Mouse (Mus musculus) midbrain, embryonic 13.5 days (tissue): ENCODE data around the gene Fxr2. TPM values are rescaled to one million over a fixed set of nuclear protein-coding genes. Genes with fewer than 3 reads are reported as not detected.

Experiments used
- microRNA counts: library from miRNA; unstranded; fragments of <30 nt; microRNA quantifications from one replicate; lab custom pipeline; 2016
- microRNA-seq: library from miRNA; unstranded; fragments of <30 nt; microRNA quantifications from one replicate; pipeline ENCODE4, GENCODE M21; 2016
- polyA plus RNA-seq: library from polyadenylated mRNA; unstranded; fragments of >200 nt; fragmentation: Nextera tagmentation; extraction: Ambion mirVana; gene quantifications from 2 replicates; pipeline ENCODE4 v1.2.1, GENCODE M21; 2015

The Fxr2 gene
- polyA plus RNA-seq, 1 experiment from 2014 or later = 52.4 TPM

MicroRNAs within 50 kb of the gene (microRNA counts, 519-probe panel; counts per million panel counts)
- microRNA mmu-miR-1934 (lab: Ali Mortazavi, UCI) (110 counts per million, percentile 56 among the panel's probes with 10 or more counts), microRNA mmu-miR-467f (lab: Ali Mortazavi, UCI) (2,580 counts per million, percentile 63 among the panel's probes with 10 or more counts)

Small RNAs within 50 kb of the gene (microRNA-seq; reads per million reads assigned to microRNA genes)
- gene Mir1934 = 4.5 reads per million, percentile 18 among the genes with 10 or more reads in this experiment
- gene Mir467f = not detected

Other genes with a start within 250 kb of the Fxr2 start
- 92.2 and 105 TPM in 2 replicates for gene Naa38, start 237.5 kb upstream of the Fxr2 start, polyA plus RNA-seq
- 41.8 and 47.7 TPM in 2 replicates for gene Cyb5d1, start 237.4 kb upstream of the Fxr2 start, polyA plus RNA-seq
- gene Tmem88, start 234.8 kb upstream of the Fxr2 start, polyA plus RNA-seq = 4.9 and 7.0 TPM in 2 replicates
- gene Kdm6b, start 219.3 kb upstream of the Fxr2 start, polyA plus RNA-seq = 54.9 and 59.2 TPM in 2 replicates
- 2.2 and 2.7 TPM in 2 replicates for gene Dnah2, start 83.9 kb upstream of the Fxr2 start, polyA plus RNA-seq
- 95.0 and 130 TPM in 2 replicates for gene Efnb3, start 72.8 kb upstream of the Fxr2 start, polyA plus RNA-seq
- 24.5 and 26.9 TPM in 2 replicates for gene Wrap53, start 52.7 kb upstream of the Fxr2 start, polyA plus RNA-seq
- gene Trp53, start 52.6 kb upstream of the Fxr2 start, polyA plus RNA-seq = 84.2 and 93.4 TPM in 2 replicates
- gene Atp1b2, start 27.0 kb upstream of the Fxr2 start, polyA plus RNA-seq = 23.2 and 24.3 TPM in 2 replicates
- gene Shbg, start 15.1 kb upstream of the Fxr2 start, polyA plus RNA-seq = not detected in 2 replicates
- 25.1 and 28.5 TPM in 2 replicates for gene Sat2, start 11.0 kb upstream of the Fxr2 start, polyA plus RNA-seq
- gene Sox15, start 22.3 kb downstream of the Fxr2 start, polyA plus RNA-seq = 0.31 TPM in 1 of 2 replicates, not detected in the other
- 103 and 104 TPM in 2 replicates for gene Mpdu1, start 29.7 kb downstream of the Fxr2 start, polyA plus RNA-seq
- gene Cd68, start 33.2 kb downstream of the Fxr2 start, polyA plus RNA-seq = 6.1 and 7.3 TPM in 2 replicates
- gene Eif4a1, start 39.4 kb downstream of the Fxr2 start, polyA plus RNA-seq = 581 and 595 TPM in 2 replicates
- gene Senp3, start 49.1 kb downstream of the Fxr2 start, polyA plus RNA-seq = 101 and 103 TPM in 2 replicates
- 0.36 TPM in 1 of 2 replicates, not detected in the other for gene Tnfsf13, start 52.8 kb downstream of the Fxr2 start, polyA plus RNA-seq
- gene Tnfsf12, start 62.9 kb downstream of the Fxr2 start, polyA plus RNA-seq = 0.98 and 1.2 TPM in 2 replicates
- 0.64 and 1.2 TPM in 2 replicates for gene Tnfsfm13, start 63.1 kb downstream of the Fxr2 start, polyA plus RNA-seq
- 22.7 and 24.9 TPM in 2 replicates for gene Polr2a, start 125.6 kb downstream of the Fxr2 start, polyA plus RNA-seq
- gene Slc35g3, start 129.0 kb downstream of the Fxr2 start, polyA plus RNA-seq = 0.31 TPM in 1 of 2 replicates, not detected in the other
- gene Zbtb4, start 132.9 kb downstream of the Fxr2 start, polyA plus RNA-seq = 2.9 and 3.2 TPM in 2 replicates
- 0.83 and 0.85 TPM in 2 replicates for gene Chrnb1, start 163.0 kb downstream of the Fxr2 start, polyA plus RNA-seq
- 3.4 and 4.4 TPM in 2 replicates for gene Fgf11, start 168.9 kb downstream of the Fxr2 start, polyA plus RNA-seq
- gene Tmem102, start 172.6 kb downstream of the Fxr2 start, polyA plus RNA-seq = 0.44 and 0.52 TPM in 2 replicates
- not detected in 2 replicates for gene Gm39566, start 182.3 kb downstream of the Fxr2 start, polyA plus RNA-seq
- not detected in 2 replicates for gene Spem2, start 185.5 kb downstream of the Fxr2 start, polyA plus RNA-seq
- 0.51 and 0.64 TPM in 2 replicates for gene Spem1, start 189.2 kb downstream of the Fxr2 start, polyA plus RNA-seq
- gene Nlgn2, start 204.8 kb downstream of the Fxr2 start, polyA plus RNA-seq = 20.5 and 21.3 TPM in 2 replicates
- 329 and 331 TPM in 2 replicates for gene Tmem256, start 205.5 kb downstream of the Fxr2 start, polyA plus RNA-seq
- gene Plscr3, start 213.4 kb downstream of the Fxr2 start, polyA plus RNA-seq = 55.0 and 56.3 TPM in 2 replicates
- 0.27 and 0.31 TPM in 2 replicates for gene Tnk1, start 225.7 kb downstream of the Fxr2 start, polyA plus RNA-seq
- gene Tmem95, start 245.0 kb downstream of the Fxr2 start, polyA plus RNA-seq = not detected in 2 replicates
- 1.3 and 1.7 TPM in 2 replicates for gene Kctd11, start 248.4 kb downstream of the Fxr2 start, polyA plus RNA-seq